Mouse (Mus musculus) cerebellum, adult 18-20 months (tissue): ENCODE measurements around the gene Sema5b.
A peak's percentile ranks its signal among the peaks of the same experiment; 100 is the strongest.
"Not testable (repeated sequence)": the region's sequence is repeated elsewhere in the genome, so short reads cannot be mapped to it uniquely, and the experiment has no call there.

Source experiments
- DNase-seq, 2 experiments: peaks; one replicate each; pipeline ENCODE4 v3.0.0; 2021

Sema5b gene

GRCm38 (mm10) chr16:35555596-35556482, 14.9 kb downstream of the Sema5b start:
- no peak for DNase-seq

- DNase-seq: no peak
Observed at GRCm38 (mm10) chr16:35557038-35557437, 16.1 kb downstream of the Sema5b start.

GRCm38 (mm10) chr16:35561541-35561940, 20.6 kb downstream of the Sema5b start:
- no peak for DNase-seq

- DNase-seq: no peak
Observed at GRCm38 (mm10) chr16:35564246-35564905, 23.4 kb downstream of the Sema5b start.

GRCm38 (mm10) chr16:35565601-35566000, 24.7 kb downstream of the Sema5b start:
- DNase-seq: not testable (repeated sequence)

GRCm38 (mm10) chr16:35568225-35568880, 27.4 kb downstream of the Sema5b start:
- DNase-seq: no peak

GRCm38 (mm10) chr16:35569347-35569746, 28.4 kb downstream of the Sema5b start:
- DNase-seq: no peak

- DNase-seq: no peak
Observed at GRCm38 (mm10) chr16:35569758-35570157, 28.8 kb downstream of the Sema5b start.

- no peak for DNase-seq
Observed at GRCm38 (mm10) chr16:35570627-35571026, 29.7 kb downstream of the Sema5b start.

GRCm38 (mm10) chr16:35573586-35573985, 32.6 kb downstream of the Sema5b start:
- DNase-seq: no peak

GRCm38 (mm10) chr16:35577181-35577941, 36.4 kb downstream of the Sema5b start:
- peak; percentile 88 to 94 for DNase-seq

- DNase-seq: peak in 1 of 2 experiments; percentile 26
Observed at GRCm38 (mm10) chr16:35581299-35581698, 40.4 kb downstream of the Sema5b start.

GRCm38 (mm10) chr16:35583551-35584080, 42.7 kb downstream of the Sema5b start:
- DNase-seq: no peak

GRCm38 (mm10) chr16:35585126-35585694, 44.3 kb downstream of the Sema5b start:
- DNase-seq: no peak

GRCm38 (mm10) chr16:35587046-35587779, 46.3 kb downstream of the Sema5b start:
- DNase-seq: no peak

- DNase-seq: no peak
Observed at GRCm38 (mm10) chr16:35587866-35588465, 47.0 kb downstream of the Sema5b start.

GRCm38 (mm10) chr16:35588731-35589151, 47.8 kb downstream of the Sema5b start:
- no peak for DNase-seq

GRCm38 (mm10) chr16:35591756-35592155, 50.8 kb downstream of the Sema5b start:
- peak in 1 of 2 experiments; percentile 31 for DNase-seq

GRCm38 (mm10) chr16:35592274-35593065, 51.5 kb downstream of the Sema5b start:
- peak; percentile 19 to 32 for DNase-seq

GRCm38 (mm10) chr16:35593474-35593873, 52.5 kb downstream of the Sema5b start:
- no peak for DNase-seq
